Mouse (Mus musculus): Measurements from ENCODE around the gene Ago1. TPM values are rescaled to one million over a fixed set of nuclear protein-coding genes. Genes with fewer than 3 reads are reported as not detected.

Gene Ago1
- total and polyA plus RNA-seq, 3 experiments: 5.4 to 312 (median 15.4) TPM

GRCm38 (mm10) chr4:126464189-126464891 lies 4.0 kb downstream of the Ago1 start:
- no peak overlapping the region for H3K9ac ChIP-seq (ENCODE audit: control insufficient read depth, low read depth, low read length, poor library complexity, severe bottlenecking)
- TF ChIP-seq USF1 (IDR thresholded peaks at IDR 0.05; ENCODE audit: low read depth, low read length): no peak
- no peak for TF ChIP-seq MYB (IDR thresholded peaks at IDR 0.05; ENCODE audit: low read depth, low read length)
- TF ChIP-seq HCFC1 (IDR thresholded peaks at IDR 0.05; ENCODE audit: low read depth, low read length): no peak
- TF ChIP-seq TAL1 (IDR thresholded peaks at IDR 0.05; ENCODE audit: low read length): no peak
- TF ChIP-seq RCOR1 (IDR thresholded peaks at IDR 0.05; ENCODE audit: low read depth, low read length): no peak
- TF ChIP-seq GATA1 (IDR thresholded peaks at IDR 0.05; ENCODE audit: low read depth, low read length): no peak
- no peak for TF ChIP-seq UBTF (IDR thresholded peaks at IDR 0.05; ENCODE audit: borderline replicate concordance, insufficient read depth, low read depth, low read length)
- TF ChIP-seq MYC (IDR thresholded peaks at IDR 0.05; ENCODE audit: low read depth, low read length): no peak
- no peak for TF ChIP-seq KAT2A (conservative IDR thresholded peaks at IDR 0.05; ENCODE audit: low read depth, low read length)
- no peak for TF ChIP-seq ZMIZ1 (IDR thresholded peaks at IDR 0.05; ENCODE audit: low read depth, low read length)
- TF ChIP-seq NRF1 (IDR thresholded peaks at IDR 0.05; ENCODE audit: insufficient read depth, low read depth, low read length, poor library complexity, severe bottlenecking): no peak
- no peak for TF ChIP-seq TBP (IDR thresholded peaks at IDR 0.05; ENCODE audit: low read depth, low read length)
- TF ChIP-seq JUND (IDR thresholded peaks at IDR 0.05; ENCODE audit: low read depth, low read length): no peak
- no peaks in the 10 kb centered on the region for H3K27me3 ChIP-seq (ENCODE audit: control insufficient read depth in 1 of 2, insufficient read depth in 2 of 2, low read length in 2 of 2)
- H3K4me1 ChIP-seq (ENCODE audit: control insufficient read depth in 1 of 2, insufficient read depth in 2 of 2, low read length in 2 of 2): peaks cover 0 to 12% of the 10 kb centered on the region in 2 experiments; a peak in 2 of 4 replicates
- no peak overlapping the region for H3K27ac ChIP-seq (ENCODE audit: control insufficient read depth, low read depth, low read length)
- DNase-seq (ENCODE audit: low read depth, low spot score): no peak
- H3K4me3 ChIP-seq (ENCODE audit: control insufficient read depth in 1 of 2, insufficient read depth in 1 of 2, low read depth in 2 of 2, low read length in 2 of 2): no peak overlapping the region
- H3K9me3 ChIP-seq (replicated peaks; ENCODE audit: insufficient read depth, low read length): no peaks in the 10 kb centered on the region
- H3K36me3 ChIP-seq (ENCODE audit: control insufficient read depth in 1 of 2, insufficient read depth in 2 of 2, low read length in 2 of 2): peaks cover 0 to 2% of the 10 kb centered on the region in 2 experiments; a peak in 2 of 4 replicates
- peaks cover 11% of the 10 kb centered on the region for H3K79me2 ChIP-seq (ENCODE audit: control insufficient read depth, insufficient read depth, low read length, poor library complexity)

DNA sequence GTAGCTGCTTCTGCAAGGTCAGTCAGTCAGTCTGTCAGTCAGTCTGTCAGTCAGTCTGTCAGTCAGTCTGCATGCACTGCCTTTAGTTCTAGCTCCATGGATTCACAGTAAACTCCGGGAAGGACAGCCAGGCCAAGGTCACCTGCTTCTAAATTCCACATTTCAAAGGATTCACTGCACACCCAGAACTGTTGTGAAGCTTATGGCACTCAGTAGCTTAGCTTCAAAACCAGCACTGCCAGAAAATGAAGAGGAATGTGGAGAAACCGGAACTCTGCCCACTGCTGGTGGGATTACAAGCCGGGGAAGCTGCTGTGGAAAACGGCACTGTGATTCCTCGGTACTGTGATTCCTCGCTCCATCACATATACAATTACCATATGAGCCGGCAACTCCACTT lies 12.9 kb downstream of the Ago1 start:
- no peaks in the 10 kb centered on the region for H3K79me2 ChIP-seq (ENCODE audit: control insufficient read depth, insufficient read depth, low read length, poor library complexity)
- TF ChIP-seq NELFE (IDR thresholded peaks at IDR 0.05; ENCODE audit: low read depth, low read length): no peak
- no peak for TF ChIP-seq ZC3H11A (IDR thresholded peaks at IDR 0.05; ENCODE audit: low read depth, low read length)
- TF ChIP-seq SIN3A (IDR thresholded peaks at IDR 0.05; ENCODE audit: low read length): no peak

More for the DNA sequence above, 12.9 kb downstream of the Ago1 start:
- Histone ChIP-seq H3K9me3 (replicated peaks; ENCODE audit: insufficient read depth, low read length) (no peaks in the 10 kb centered on the region), H3K9ac (ENCODE audit: control insufficient read depth, low read depth, low read length, poor library complexity, severe bottlenecking) (no peak overlapping the region), H3K27me3 (ENCODE audit: control insufficient read depth in 1 of 2, insufficient read depth in 2 of 2, low read length in 2 of 2) (no peaks in the 10 kb centered on the region), H3K4me1 (ENCODE audit: control insufficient read depth in 1 of 2, insufficient read depth in 2 of 2, low read length in 2 of 2) (no peaks in the 10 kb centered on the region), H3K27ac (ENCODE audit: control insufficient read depth, low read depth, low read length) (no peak overlapping the region), H3K4me3 (ENCODE audit: control insufficient read depth in 1 of 2, insufficient read depth in 1 of 2, low read depth in 2 of 2, low read length in 2 of 2) (no peak overlapping the region), H3K36me3 (ENCODE audit: control insufficient read depth in 1 of 2, insufficient read depth in 2 of 2, low read length in 2 of 2) (peaks cover 0 to 7% of the 10 kb centered on the region in 2 experiments; a peak in 2 of 4 replicates)
- DNase-seq (ENCODE audit: low read depth, low spot score): no peak
